Mouse (Mus musculus): ENCODE results near the gene Prmt6. TPM values are rescaled to one million over a fixed set of nuclear protein-coding genes. Genes with fewer than 3 reads are reported as not detected.
A peak's percentile ranks its signal among the peaks of the same experiment; 100 is the strongest.

Prmt6 gene
- polyA plus RNA-seq, 2 experiments, result 4.2 to 6.2 TPM

DNA sequence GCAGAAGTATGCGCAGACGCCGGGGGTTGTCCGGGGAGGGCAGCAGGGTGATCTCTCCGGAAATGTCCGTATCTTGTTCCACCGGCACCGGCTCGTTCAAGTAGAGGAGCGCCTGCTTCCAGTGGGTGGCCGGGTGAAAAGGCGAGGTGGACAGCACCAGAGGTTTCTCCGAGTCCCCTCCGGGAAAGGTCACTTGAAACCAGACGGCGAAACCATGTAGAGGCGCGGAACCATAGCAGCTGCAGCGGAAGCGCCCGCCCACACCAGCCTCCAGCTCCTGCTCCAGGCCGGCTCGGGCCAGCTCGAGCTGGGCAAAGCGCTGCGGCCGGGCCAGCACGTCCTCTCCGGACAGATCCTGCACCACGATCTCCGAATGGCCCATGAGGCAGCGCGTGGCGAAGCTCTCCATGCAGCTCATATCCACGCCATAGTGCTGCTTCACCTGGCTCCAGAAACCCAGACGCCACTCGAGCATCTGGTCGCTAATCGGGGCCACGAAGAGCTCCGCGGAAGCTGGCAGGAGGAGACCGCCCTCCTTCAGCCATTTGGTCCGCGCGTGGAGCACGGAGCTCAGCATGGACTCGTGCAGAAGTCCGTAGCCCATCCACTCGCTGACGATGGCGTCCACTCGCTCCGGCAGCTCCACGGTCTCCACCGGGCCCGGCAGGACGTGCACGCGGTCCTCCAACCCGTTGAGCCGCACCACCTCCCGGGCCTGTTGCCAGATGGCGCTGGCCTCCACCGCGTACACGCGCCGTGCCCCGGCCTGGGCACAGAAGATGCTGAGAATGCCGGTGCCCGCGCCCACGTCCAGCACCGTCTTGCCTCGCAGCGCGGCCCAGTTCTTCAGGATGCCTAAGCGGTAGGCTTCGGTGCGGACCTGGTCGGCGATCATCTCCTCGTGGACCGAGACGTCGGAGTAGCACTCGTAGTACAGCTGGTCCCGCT, 633 bp downstream of the Prmt6 start:
- no peak overlapping the region for H3K27ac ChIP-seq
- under 1% methylated on average over 85 of the region's 89 CpGs for WGBS (ENCODE audit: insufficient replicate concordance)

DNA sequence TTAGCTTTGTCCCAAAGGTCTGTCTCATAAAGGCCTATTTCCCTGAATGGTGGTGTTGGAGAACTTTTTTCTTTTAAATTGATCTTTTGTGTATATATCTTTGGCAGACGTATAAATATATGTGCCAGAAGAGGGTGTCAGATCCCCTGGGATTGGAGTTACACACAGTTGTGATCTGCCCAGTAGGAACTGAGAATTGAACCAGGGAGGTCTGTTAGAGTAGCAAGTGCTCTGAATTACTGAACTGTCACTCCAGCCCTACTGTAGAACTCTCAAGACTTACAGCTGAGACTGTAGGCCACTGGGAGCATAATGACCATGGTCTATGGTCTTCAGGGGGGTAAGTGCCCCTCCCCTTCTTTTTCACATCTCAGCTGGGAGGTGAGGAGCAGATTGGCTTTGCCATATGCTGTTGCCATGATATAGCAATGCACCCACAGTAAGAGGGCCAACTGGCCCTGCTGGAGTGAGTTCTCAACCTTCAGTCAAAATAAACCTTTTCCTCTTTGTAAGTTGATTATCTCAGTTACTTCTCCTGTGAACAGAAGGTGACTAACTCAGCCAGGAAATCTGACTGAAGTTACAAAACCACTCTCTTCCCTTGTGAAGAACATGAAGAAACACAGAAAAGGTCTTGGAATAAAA, 13.9 kb downstream of the Prmt6 start:
- TF ChIP-seq EP300 (IDR thresholded peaks at IDR 0.05; ENCODE audit: low read depth) (no peak), CTCF (IDR thresholded peaks at IDR 0.05; ENCODE audit: low read depth) (no peak)
- Histone ChIP-seq H3K27ac (no peak overlapping the region), H3K4me3 (ENCODE audit: insufficient read depth in 1 of 2, low read depth in 2 of 2, low read length in 2 of 2) (no peak overlapping the region), H3K4me1 (replicated peaks; ENCODE audit: control insufficient read depth in 2 of 2, insufficient read depth in 2 of 2, low read length in 1 of 2) (no peaks in the 10 kb centered on the region), H3K36me3 (replicated peaks; ENCODE audit: control insufficient read depth, insufficient read depth, low read depth) (no peaks in the 10 kb centered on the region), H3K9ac (replicated peaks) (no peak overlapping the region), H3K9me3 (ENCODE audit: control insufficient read depth, low read length) (no peaks in the 10 kb centered on the region), H3K4me2 (ENCODE audit: low read depth) (no peak overlapping the region), H3K27me3 (ENCODE audit: control insufficient read depth, insufficient read depth, low read length) (no peaks in the 10 kb centered on the region)
- DNase-seq (ENCODE audit: low read depth in 3 of 3, low spot score in 3 of 3) (no peak), ATAC-seq (ENCODE audit: insufficient read depth) (no peak)
- WGBS (ENCODE audit: insufficient replicate concordance), result 44% methylated on average over 1 of the region's 1 CpGs

More for the DNA sequence above, 633 bp downstream of the Prmt6 start:
- no peaks in the 10 kb centered on the region for H3K9me3 ChIP-seq (ENCODE audit: control insufficient read depth, low read length)
- H3K4me3 ChIP-seq (ENCODE audit: insufficient read depth in 1 of 2, low read depth in 2 of 2, low read length in 2 of 2), result peak overlapping the region; percentile 83 to 90
- peak; percentile 9; the same call in 1 of the 2 replicates for TF ChIP-seq CTCF (IDR thresholded peaks at IDR 0.05; ENCODE audit: low read depth)
- TF ChIP-seq EP300 (IDR thresholded peaks at IDR 0.05; ENCODE audit: low read depth), result no peak
- H3K9ac ChIP-seq (replicated peaks), result peak overlapping the region; percentile 77
- H3K4me2 ChIP-seq (ENCODE audit: low read depth), result peak overlapping the region; percentile 75
- no peaks in the 10 kb centered on the region for H3K27me3 ChIP-seq (ENCODE audit: control insufficient read depth, insufficient read depth, low read length)
- ATAC-seq (ENCODE audit: insufficient read depth), result peak; percentile 81
- peak in 1 of 3 experiments; percentile 3 for DNase-seq (ENCODE audit: low read depth in 3 of 3, low spot score in 3 of 3)
- H3K4me1 ChIP-seq (replicated peaks; ENCODE audit: control insufficient read depth in 2 of 2, insufficient read depth in 2 of 2, low read length in 1 of 2), result peaks cover 2 to 8% of the 10 kb centered on the region in 2 experiments; a peak in 3 of 4 replicates
- peaks cover 2% of the 10 kb centered on the region; the same call in 1 of the 2 replicates for H3K36me3 ChIP-seq (replicated peaks; ENCODE audit: control insufficient read depth, insufficient read depth, low read depth)

Other genes starting within 250 kb of the Prmt6 start
- gene Ntng1, start 107.0 kb downstream of the Prmt6 start, polyA plus RNA-seq (2012; rRNA removed), result 0.03 and 0.04 TPM in 2 replicates
- gene Ntng1, start 107.0 kb downstream of the Prmt6 start, polyA plus RNA-seq (2014; fragmentation: Nextera tagmentation; extraction: Ambion mirVana), result 0.03 and 0.40 TPM in 2 replicates

All from liver, embryonic 14.5 days (tissue).